Mouse (Mus musculus) olfactory bulb, adult 2 months (tissue): ENCODE results near the gene Hhex.

Experiments used
- CTCF ChIP-seq: fragments of 200-500 bp; IDR thresholded peaks from 2 replicates; pipeline ENCODE4 v1.5.1; 2012; ENCODE audit warnings: low read depth, mild to moderate bottlenecking, low read length, moderate library complexity; ENCODE audit not compliant: insufficient read depth
- POLR2A ChIP-seq: fragments of 200-500 bp; IDR thresholded peaks from 2 replicates; pipeline ENCODE4 v1.6.1; 2012; ENCODE audit warnings: mild to moderate bottlenecking, low read depth, low read length, moderate library complexity; ENCODE audit not compliant: insufficient read depth

DNA sequence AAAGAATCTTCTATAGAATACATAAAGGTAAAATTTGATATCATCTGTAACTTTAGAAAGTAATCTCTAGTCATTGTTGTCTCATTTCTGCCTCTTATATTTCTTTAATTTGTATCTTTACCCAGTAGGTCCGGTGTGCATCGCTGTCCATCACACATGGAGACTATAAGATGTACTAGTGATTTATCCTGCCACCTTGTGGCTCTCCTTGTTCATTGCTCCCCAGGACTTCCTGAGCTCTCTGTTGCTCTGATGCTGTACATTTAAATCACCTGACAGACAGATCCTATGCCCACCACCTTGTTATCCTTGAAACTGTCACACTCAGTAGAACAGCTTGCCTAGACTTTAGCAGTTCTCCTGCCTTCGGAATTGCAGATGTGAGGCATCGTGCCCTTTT lies 16.3 kb upstream of the Hhex start:
- TF ChIP-seq CTCF (no peak), POLR2A (no peak)
